In the genomic region with DNA sequence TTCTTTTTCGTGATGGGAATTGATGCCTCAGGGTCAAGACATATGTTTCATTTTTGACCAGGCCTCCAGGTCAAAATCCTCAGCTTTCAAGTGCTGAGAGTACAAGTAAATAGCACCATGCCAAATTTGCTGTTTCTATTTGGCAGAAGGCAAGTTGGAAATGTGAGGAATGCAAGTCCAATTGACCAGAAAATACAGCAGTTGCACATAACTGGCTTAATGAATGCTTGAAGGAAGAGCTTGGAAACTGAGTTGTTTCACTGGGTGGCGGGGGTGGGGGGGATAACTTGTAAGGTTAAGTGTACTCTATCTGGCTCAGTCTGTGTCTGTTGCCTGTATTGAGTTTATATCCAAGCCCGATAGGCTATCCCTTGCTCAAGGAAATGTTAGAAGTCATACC, we compare ENCODE assay signal across 25 mouse cellular contexts.
DNase-seq lines count a peak whose midpoint lies in the region.
"Had no signal": no experiment of that assay in that cellular context is flagged by ENCODE, and none has a peak within 500 bp of the region (broad histone marks: within the 10 kb centered on the region; RNA-seq: fewer than 3 reads in every experiment).

No protein-coding gene starts in this region.

- no peaks in the 10 kb centered on the region for H3K36me3 ChIP-seq in embryonic facial prominence, embryonic 10.5 days (replicated peaks)
- H3K36me3 ChIP-seq: embryonic facial prominence, embryonic 12.5 days; forebrain, embryonic 12.5 days; heart, embryonic 12.5 days; heart, embryonic 15.5 days; hindbrain, embryonic 10.5 days; hindbrain, embryonic 13.5 days; intestine, embryonic 15.5 days had no signal

- H3K27me3 ChIP-seq in embryonic facial prominence, embryonic 10.5 days (replicated peaks; ENCODE audit: low read depth, poor library complexity, severe bottlenecking) = no peaks in the 10 kb centered on the region
- H3K27me3 ChIP-seq: embryonic facial prominence, embryonic 12.5 days; forebrain, embryonic 12.5 days; heart, embryonic 12.5 days; heart, embryonic 15.5 days; hindbrain, embryonic 13.5 days; intestine, embryonic 15.5 days; Patski had no signal

- H3K4me1 ChIP-seq in embryonic facial prominence, embryonic 10.5 days = peaks cover 16% of the 10 kb centered on the region
- H3K4me1 ChIP-seq: embryonic facial prominence, embryonic 12.5 days; intestine, embryonic 15.5 days had no signal

- no peaks in the 10 kb centered on the region for H3K9me3 ChIP-seq in embryonic facial prominence, embryonic 10.5 days
- H3K9me3 ChIP-seq: embryonic facial prominence, embryonic 12.5 days; forebrain, embryonic 12.5 days; heart, embryonic 12.5 days; heart, embryonic 15.5 days; hindbrain, embryonic 10.5 days; hindbrain, embryonic 13.5 days; intestine, embryonic 15.5 days had no signal

- peak; percentile 22 for DNase-seq in 3T3-L1 (ENCODE audit: low read depth, low spot score)
- peak; percentile 92 for DNase-seq in Muller cell, postnatal 12 days (ENCODE audit: inconsistent ontology term)
- DNase-seq in embryonic facial prominence, embryonic 10.5 days (ENCODE audit: low spot score) = no peak
- no peak for DNase-seq in urinary bladder, postnatal 14 days (ENCODE audit: low spot score)
- no peak for DNase-seq in right cerebral cortex, postnatal 4 days
- DNase-seq in adrenal gland, postnatal 25 days = no peak
- DNase-seq: adrenal gland, adult 2 months; adrenal gland, postnatal 14 days; cerebellum, adult 18-20 months; cerebellum, adult 9-10 months; cerebellum, postnatal 14 days; gastrocnemius, adult 2 months; gastrocnemius, postnatal 14 days; heart, adult 18-20 months; heart, postnatal 10 days; heart, postnatal 36 days had no signal

- 66% methylated on average over 3 of the region's 3 CpGs for WGBS in embryonic facial prominence, embryonic 10.5 days

- H3K27ac ChIP-seq in embryonic facial prominence, embryonic 10.5 days (replicated peaks) = peak overlapping the region; percentile 15; the same call in 1 of the 2 replicates
- H3K27ac ChIP-seq: embryonic facial prominence, embryonic 12.5 days; forebrain, embryonic 12.5 days; gastrocnemius, adult 2 months; heart, embryonic 15.5 days; hindbrain, embryonic 10.5 days; hindbrain, embryonic 13.5 days; intestine, embryonic 15.5 days had no signal

- H3K4me3 ChIP-seq in embryonic facial prominence, embryonic 10.5 days = no peak overlapping the region
- H3K4me3 ChIP-seq: embryonic facial prominence, embryonic 12.5 days; erythroblast, embryonic 14.5 days; forebrain, embryonic 12.5 days; gastrocnemius, adult 2 months; heart, embryonic 12.5 days; heart, embryonic 15.5 days; hindbrain, embryonic 10.5 days; hindbrain, embryonic 13.5 days; intestine, embryonic 15.5 days had no signal

Comparison
In these comparisons a context has a peak if more than half of its experiments do, and no peak if none do; other contexts are left out.
1. DNase-seq: peak in 3T3-L1 (single experiment) and Muller cell, postnatal 12 days (single experiment); none in embryonic facial prominence, embryonic 10.5 days (single experiment), urinary bladder, postnatal 14 days (single experiment), right cerebral cortex, postnatal 4 days (single experiment) and adrenal gland, postnatal 25 days (single experiment).